Mouse (Mus musculus) layer of hippocampus, postnatal 36 days (tissue): ENCODE results near the gene Atoh8. TPM values are rescaled to one million over a fixed set of nuclear protein-coding genes. Genes with fewer than 3 reads are reported as not detected.

Source experiments
- DNase-seq, 2 experiments: peaks; one replicate each; pipeline ENCODE4 v3.0.0; 2022
- total RNA-seq, 2 experiments: library from RNA; stranded (reverse); gene quantifications; 2 replicates each; pipeline ENCODE4 v1.2.3; 2021

Atoh8 gene
- total RNA-seq, result 1 to 10 TPM; 2.2 to 3.4 TPM

DNA sequence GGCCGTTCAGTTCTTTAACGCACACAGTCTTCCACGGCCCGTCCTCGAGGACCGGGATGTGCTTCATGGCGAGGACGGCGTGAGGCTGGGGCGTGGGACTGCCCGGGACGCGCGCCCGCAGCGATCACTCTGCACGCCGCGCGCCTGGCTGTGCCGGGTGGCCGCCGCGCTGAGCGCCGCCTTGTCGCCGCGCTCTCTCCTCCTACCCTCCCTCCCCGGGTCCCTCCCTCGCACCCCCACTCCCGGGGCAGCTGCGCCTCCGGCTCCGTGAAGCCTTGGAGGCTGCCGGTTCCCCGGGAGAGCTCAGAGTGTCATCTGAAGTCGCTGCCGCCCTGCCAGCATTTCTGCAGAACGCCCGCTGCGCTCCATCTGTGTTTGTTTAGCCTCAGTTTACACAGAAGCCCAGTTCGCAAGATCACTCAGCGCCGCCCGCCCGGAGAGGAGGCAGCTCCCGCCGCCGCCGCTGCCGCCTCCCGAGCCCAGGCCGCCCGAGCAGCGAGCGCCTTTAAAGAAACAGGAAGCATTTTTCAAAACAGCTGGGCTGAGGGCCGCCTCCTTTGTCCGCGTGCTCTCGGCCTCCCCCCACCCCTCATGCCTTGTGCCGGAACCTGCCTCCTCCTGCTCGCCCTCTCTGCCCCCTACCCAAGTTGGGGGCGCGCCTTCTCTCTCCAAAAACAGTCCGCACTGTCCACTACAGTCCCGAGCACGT lies at the start of gene Atoh8:
Atoh8 (minus strand) TSS at position 480 of the 709 bp plus-strand sequence.
- DNase-seq, result peak; percentile 58 to 67

DNA sequence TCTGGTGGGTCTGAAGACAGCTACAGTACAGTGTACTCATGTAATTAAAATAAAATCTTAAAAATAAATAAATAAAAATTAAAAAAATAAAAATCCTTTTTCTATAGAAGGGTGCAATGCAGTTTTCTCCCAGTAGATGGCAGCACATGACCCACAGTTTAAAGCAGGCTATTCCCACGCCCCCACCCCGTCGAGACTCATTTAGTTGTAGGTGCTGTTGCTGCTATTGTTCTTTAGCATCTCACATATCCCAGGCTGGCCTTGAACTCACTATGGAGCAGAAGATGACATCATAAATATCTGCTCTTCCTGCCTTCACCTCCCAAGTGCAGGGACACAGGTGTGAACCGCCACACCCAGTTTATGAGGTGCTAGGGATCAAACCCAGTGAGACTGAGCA lies 48.5 kb upstream of the Atoh8 start:
- DNase-seq, result peak in 1 of 2 experiments; percentile 39

DNA sequence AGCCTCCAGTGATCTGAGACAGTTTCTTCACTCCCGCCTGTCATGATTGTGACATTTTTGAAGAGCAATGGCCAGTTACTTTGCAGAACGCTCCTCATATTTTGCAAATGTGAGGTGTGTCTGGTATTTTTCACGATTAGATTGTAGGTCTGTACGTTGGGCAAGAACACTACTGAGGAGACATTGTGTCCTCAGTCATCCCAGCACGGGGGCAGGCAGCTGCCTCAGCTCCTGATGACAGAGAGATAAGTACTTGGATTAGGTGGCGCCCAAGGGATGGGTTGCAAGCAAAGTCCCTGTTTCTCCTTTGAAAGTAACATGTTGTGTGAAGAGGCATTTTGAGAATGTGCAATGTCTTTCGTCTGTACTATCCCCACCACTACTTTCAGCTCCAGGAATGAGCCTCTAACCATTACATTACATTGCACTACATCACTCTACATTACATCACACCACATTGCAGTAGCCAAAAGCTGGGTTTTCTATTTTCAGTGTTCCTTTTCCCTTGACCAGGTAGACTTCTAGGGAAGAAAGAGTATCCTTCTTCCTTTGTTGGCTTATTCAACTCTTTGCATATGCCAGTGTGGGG lies 45.1 kb upstream of the Atoh8 start:
- no peak for DNase-seq

DNA sequence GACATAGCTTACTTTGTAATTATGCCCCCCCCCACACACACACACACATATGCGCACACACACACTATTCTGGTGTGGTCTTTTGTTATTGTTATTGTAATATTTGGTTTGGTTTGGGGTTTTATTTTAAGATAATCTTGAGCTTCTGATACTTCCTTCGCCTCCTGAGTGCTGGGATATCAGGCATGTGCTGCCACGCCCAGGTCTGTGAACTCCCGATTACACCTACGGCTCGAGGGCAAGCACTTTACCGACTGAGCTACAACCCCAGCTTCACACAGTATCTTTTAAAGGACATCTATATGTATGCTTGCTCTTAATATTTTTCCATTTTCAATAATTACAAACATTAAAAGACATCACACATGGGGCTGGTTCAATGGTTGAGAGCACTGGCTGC lies 44.1 kb upstream of the Atoh8 start:
- DNase-seq, result no peak

DNA sequence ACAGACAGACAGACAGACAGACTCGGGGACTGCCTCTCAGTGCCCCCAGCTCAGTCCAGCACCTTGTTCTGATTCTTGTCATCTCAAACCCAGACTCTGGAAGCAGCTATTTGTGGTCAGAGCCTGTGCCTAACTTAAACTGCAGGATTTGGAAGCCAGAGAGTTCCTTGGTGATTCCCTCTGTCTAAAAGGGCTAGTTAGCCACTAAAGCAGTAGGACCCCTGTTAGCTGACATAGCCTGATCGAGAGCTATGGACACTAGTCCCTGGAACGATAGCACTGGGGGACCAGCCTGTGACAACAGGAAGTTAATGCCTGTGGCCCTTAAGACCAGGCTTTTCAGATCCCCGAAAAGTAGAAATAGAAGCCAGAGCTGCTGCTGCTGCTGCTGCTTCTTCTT lies 43.5 kb upstream of the Atoh8 start:
- DNase-seq, result no peak

DNA sequence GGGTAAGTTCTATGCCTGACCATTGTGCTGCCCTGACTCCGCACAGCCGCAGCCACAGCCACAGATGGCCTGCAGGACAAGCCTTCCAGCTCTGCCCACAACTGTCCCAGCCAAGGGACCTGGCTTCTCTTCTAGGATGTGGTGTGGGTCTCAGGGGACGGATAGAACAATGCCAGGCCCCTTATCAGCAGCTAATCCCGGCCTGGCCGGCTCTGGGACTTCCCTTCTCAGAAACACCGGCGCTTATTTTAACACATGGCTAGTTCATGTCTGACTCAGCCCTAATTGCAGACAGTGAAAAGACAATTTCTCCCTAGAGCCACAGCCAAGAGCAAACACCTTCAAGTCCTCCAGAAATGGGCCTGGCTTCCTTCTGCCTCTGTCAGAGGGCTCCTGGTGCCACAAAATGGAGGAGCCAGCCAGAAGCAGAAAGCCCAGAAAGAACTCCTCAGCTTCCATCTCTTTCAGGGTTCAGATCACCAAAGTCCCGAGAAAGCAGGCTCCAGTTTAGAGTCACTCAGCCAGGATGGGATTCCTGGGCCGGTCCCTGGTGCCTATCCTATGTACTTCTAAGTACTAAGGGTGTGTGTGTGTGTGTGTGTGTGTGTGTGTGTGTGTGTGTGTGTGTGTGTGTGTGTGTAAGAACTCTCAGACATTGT lies 42.3 kb upstream of the Atoh8 start:
- DNase-seq, result no peak

DNA sequence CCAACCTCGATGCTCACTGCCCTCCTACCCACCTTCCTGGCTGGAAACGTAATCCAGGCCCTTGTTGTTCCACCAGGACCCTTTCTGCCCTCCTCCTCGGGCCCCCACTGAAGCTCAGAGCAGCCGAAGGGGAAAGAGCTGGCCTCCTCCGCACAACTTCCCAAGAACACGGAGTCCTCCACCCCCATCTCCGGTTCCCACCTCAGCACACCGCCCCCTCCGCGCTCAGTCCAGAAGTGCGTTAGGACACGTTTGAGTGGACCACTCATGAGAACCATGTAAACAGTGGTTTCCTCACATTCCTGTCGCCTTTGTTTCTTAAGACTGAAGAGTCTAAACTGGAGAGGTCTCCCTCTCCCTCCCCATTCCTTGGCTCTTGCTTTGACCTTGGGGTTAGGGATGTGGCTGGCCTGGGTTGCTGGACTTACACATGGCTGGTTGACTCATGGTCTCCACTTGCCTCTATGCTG lies 41.6 kb upstream of the Atoh8 start:
- no peak for DNase-seq

DNA sequence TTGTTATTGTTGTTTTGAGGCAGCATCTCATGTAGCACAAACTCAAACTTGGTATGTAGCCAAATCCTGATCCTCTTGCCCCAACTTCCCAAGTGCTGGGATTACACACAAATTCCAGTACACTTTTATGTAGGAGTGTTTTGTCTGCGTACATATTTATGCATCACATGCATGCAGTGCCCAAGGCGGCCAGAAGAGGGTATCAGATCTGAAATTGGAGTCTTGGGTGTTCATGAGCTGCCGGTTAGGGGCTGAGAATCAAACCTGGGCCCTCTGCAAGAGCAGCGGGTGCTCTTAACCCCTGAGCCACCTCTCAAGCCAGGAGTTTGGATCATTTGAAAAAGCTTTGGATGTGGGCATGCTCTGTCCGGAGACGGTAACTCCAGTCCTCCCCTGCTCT lies 40.8 kb upstream of the Atoh8 start:
- no peak for DNase-seq

DNA sequence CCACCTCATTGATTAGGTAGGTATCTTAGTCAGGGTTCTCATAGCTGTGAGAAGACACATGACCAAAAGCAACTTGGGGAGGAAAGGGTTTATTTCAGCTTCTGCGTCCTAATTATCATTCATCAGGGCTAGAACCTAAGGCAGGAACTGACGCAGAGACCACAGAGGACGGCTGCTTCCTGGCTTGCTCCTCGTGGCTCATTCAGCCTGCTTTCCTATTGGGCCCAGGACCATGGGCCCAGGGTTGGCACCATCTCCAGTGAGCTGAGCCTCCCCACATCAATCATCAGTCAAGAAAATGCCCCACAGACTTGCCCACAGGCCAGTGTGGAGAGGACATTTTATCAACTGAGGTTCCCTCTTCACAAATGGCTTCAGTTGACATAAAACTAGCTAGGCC lies 40.1 kb upstream of the Atoh8 start:
- DNase-seq, result no peak

DNA sequence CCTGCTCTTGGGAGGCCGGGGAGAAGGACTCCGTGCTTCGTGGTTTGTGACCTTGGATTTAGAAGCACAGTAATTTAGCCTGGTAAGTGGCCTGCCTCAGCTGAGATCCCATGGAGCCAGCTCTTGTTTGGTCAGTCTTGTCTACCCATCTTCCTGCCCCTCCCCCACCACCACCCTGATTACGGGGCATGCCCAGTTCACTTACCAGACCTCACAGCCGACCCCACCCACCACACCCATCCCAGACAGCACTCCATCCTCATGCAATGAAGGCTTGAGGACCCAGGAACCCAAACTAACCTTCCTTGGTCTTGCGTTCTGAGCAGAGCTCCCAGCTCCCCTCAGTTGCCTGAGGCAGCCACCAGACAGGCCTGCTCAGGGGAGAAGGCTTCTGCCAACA lies 37.8 kb upstream of the Atoh8 start:
- no peak for DNase-seq

DNA sequence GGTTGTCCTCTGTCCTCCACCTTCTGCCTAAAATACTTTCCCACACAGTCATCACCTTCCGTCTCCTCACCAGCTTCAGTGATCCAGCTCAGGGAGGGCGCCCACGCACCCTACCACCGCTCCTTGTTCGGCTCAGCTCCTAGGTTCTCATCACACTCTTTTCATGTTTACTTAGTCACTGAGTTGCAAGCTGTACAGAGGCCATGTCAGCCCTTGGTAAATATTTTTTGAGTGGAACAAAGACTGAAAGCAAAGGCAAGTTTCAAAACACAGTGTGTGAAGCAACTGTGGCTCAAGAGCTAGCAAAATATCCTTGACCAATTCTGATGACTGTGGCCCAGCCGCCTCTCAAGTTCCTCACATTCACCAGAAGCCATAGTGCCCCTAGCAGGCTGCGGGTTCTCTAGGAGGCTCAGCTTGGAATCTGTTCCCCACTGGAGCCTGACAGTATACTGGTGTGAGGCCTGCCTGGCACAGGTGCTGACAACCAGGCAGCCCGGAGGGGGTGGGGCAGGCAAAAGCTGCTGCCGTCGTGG lies 36.9 kb upstream of the Atoh8 start:
- no peak for DNase-seq

DNA sequence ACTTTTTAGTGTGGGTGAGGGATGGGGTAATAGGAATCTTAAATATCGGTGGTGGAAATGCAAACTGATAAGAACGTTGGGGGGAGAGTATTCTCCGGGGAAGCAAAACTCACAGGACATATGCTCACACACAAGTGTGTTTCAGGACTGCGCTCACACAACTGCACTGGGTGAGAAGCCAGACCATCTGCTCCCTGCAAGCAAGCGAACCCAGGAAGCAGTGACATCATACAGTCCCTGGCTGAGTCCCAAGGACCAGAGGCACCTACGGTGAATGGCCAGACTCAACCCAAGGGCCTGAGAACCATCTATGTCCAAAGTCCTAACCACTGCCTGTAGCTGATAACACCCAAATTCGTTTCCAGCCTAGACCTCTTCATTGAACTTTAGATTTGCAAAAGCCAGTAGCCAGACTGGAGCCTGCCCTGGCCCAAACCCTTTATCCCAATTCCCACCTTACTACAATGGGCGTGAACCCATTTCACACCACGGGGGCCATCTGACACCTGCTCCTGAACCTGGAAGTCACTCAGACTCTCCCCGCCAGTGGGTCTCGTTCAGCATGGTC lies 35.7 kb upstream of the Atoh8 start:
- DNase-seq, result peak; percentile 26 to 40

DNA sequence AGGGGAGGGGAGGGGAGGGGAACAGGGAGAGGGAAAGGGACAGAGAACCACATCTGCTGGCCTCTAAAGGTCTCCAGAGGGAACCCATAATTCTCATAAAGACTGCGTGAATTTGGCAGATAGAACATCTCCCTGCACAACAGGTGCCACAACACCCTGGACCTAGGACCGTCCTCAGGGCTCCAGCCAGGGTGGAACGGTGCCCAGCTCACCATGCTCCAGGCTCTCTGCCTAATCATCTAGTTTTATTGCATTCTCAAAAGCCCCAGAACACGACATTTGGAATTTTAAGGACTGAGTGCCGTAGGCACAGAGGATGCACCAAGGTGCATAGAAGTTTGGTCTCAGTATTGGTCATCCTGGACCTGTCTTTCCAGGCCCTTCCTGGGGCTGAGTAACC lies 34.9 kb upstream of the Atoh8 start:
- no peak for DNase-seq

DNA sequence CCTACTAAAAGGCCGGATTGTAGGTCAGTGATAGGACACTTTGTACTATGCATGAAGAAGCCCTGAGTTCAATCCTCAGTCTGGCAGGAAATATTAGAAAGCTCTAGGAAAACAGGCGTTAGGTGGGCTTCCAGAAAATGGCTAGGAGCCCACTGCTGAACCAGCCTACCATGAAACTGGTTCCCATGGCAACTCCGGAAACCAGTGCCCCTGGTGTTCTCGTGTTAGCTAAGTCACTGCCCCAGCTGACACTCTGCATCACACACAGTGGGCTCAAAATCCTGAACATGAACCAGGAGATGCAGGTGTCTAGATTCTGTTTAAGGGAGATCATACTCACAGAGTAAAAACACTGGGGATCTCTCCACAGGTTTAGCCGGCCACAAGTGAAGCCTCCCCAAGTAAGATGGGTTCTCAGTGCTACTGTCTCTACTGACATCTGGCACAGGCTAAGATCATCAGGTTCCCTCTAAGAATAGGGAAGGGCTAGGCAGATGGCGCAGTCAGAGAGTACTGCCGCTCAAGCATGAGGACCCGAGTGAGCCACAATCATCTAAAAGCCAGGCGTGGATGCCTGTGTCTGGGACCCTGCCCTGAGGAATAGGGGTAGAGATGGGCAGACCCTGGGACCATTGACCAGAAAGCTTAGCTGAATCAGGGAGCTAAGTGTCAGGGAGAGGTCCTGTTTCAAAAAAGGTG lies 32.9 kb upstream of the Atoh8 start:
- DNase-seq, result no peak

DNA sequence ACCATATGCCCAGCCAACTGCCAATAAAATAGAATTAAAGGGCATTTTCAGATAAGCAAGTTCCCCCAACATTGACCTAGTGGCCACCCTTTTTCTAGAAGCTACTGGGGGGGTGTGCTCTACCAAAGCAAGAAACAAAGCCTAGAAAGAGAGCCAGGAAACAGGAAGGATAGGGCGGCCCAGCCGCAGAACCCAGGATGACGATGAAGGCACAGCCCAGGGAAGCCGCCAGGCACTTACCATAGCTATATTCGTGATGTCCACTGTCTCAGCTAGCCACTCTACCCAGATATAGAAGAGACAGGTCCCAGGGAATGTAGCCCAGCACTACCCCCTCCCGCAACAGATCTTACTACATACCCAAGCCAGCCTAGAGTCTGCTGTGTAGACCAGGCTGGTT lies 30.3 kb upstream of the Atoh8 start:
- DNase-seq, result no peak

DNA sequence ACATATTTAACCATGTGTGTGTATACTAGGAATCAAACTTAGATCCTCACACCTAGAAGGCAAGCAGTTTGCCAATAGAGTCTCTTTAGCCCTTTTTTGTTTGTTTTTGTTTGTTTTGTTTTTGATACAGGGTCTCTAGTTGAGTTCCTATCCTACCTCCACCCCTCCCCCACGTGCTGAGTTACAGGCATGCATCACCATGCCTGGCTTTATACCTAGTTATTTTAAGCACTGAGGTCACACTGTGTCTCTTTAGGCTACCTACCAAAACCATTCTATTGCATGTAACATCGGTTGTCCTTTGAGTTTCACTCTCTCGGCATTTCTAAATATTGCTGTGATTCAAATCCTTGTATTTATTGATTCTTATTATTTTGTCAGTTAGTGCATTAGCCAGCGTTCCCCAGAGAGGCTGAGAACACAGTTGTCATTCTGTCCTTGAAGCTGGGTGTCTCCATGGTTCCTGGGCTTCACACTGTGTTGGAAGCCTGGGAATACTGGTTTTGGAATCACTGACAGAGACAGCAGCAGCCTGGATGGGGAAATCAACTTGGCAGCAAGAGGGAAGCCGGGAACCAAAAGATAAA lies 28.4 kb upstream of the Atoh8 start:
- no peak for DNase-seq

DNA sequence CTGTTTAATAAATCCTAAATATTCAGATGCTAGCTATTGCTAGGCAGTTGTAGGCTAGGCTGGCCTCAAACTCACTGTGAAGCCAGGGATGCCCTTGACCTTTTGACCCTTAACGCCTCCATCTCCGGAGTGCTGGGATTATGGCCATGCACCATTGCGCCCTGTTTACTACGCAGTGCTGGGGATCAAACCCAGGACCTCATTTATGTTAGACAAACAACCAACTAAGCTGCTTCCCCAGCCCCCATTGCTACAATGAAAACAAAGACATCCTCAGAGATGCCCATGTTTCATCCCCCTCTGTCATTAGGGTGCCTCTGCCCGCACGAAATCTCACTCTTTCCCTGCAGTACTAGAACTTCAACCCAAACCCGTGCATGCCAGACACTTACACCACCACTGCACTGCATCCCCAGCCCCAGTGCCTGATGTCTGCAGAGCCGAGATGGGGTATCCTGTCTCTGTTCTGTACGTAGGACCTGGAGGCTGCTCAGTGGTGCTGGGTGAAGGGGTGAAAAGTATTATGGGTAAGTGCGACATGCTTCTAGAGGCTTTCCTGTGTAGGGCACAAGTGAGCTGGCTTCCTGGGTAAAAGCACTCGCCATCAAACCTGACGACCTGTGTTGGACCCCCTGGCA lies 26.4 kb upstream of the Atoh8 start:
- no peak for DNase-seq

DNA sequence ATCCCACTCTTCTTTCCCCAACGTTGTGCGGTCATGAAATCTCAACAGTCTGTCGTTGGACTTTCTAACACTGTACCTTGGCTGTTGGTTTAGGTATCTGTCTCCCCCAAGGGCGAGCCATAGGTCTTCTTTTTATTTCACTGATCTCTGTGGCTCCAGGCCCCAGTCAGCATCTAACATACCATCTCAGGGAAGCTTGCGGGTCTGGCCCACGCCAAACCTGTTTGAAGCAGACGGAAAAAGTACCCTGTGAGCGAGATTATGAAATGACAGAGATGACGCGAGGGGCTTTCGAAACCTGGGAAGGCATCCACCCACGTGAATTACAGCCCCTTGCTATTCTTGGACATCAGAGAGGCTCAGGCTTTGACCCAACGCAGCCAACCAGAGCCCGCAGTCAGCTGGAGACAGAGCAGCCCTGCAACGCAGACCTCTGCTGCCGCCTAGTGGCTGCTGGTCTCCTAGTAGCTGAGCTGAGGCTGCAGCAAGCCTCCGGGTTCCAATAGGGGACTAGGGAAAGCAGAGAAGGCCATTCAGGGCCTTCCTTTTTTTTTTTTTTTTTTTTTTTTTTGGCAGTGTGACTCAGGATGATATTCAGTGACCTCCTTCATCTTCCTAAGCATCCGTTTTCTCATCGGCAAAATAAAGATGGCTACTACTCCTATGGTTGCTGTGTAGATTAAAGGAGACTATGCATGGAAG lies 25.8 kb upstream of the Atoh8 start:
- peak; percentile 83 to 85 for DNase-seq

DNA sequence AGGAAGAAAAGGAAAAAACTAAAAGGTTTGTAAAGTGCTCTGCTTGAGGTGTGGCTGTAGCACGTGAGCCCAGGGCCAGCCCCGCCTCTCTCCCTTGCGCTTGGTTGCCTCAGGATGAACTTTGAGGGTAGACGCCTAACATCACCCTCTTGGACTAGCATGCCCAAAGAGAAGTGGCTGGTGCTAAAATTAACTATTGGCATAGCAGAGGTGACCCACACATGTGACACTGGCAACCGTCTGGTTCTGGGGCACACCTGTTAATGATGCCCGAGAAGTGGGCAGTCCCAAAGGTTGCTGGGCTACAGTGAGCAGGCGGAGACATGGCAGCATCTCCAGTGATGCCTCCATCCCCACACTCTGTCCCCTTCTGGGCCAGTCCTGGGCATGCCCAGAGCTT lies 24.1 kb upstream of the Atoh8 start:
- DNase-seq, result no peak

DNA sequence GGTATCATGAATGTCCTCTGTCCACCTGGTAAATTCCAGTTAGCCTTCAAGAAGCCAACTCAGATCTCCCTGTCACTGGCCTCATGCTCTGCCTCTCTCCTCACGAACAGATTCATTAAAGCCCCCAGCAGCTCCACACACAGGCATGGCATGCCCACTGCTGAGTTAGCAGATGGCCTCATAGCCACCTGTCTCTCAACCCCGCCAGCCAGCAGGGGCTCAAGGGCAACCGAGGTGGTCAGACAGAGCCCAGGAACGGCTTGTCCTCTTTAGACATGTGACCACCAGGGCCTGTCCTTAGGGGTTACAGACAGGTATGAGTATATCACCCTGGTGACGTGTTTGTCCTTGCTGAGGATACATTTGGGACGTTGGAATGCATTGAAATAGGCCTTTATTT lies 19.9 kb upstream of the Atoh8 start:
- no peak for DNase-seq

DNA sequence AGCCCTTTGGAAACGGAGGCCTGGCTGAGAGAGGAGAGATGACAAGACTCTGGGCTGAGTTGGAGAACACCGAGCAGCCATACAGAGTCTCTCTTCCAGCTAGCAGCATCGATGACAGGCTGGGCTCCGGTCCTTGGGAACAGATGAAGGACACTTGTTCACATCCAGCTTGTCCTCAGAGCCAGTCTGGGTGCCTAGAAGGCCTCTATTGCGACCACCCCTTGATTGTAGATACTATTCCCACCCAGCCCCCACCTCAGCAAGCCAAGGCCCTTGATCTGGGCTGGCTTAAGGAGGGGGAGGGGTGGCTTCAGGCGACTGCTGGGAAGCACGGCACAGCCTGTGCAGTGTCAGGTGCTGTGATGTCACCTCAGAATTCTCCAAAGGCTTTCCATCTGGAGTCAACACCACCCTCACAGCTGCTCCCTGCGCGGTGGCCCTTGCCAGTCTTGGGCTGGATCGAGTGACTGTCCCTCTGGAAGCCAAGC lies 19.3 kb upstream of the Atoh8 start:
- DNase-seq, result no peak
